Mouse (Mus musculus) layer of hippocampus, postnatal 36 days (tissue): ENCODE measurements around the gene Vmn1r69. TPM values are rescaled to one million over a fixed set of nuclear protein-coding genes. Genes with fewer than 3 reads are reported as not detected.

Experiments
- DNase-seq, 2 experiments: peaks; one replicate each; pipeline ENCODE4 v3.0.0; 2022
- total RNA-seq, 2 experiments: library from RNA; stranded (reverse); gene quantifications; 2 replicates each; pipeline ENCODE4 v1.2.3; 2021

Gene Vmn1r69
- total RNA-seq, result not detected

DNA sequence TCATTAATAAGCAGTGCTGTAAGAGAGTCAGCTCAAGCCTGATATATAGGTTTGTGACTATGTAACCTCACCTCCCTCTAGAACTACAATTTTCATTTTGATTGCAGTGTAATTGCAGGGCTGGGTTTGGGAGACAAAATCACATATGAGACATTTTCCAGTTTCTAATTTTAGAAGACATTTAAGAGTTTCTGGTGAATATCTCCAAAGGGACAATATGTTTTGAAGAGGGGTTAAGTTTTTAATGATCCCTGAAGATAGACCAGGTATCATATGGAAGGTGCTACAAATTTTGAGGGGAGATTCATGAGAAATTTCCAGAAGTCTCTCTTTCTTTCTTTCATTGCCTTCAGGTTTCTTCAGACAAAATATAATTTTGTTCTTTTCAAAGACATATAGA lies at the start of gene Vmn1r69:
Gene Vmn1r69, minus strand, starts transcription at position 101 of the 400 bp plus-strand sequence.
- DNase-seq, result no peak

DNA sequence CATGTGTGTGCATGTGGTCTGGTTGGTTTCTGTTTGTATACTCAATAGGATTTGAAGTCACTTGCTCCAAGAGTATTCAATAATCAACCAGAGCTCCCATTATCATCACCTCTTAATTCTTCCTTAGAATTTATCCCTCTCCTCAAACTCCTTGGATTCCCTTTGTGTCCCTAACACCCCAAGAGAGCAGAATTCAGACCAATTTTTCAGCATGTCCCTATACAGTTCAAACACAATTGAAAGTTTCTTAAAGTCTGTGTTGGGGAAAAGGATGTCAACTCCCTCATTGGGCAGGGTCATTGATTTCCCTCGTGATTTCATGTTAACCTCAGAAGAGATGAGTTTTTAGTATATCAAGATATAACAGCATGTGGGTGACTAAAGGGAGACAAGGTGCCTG lies 17.8 kb upstream of the Vmn1r69 start, which contains the start of gene Vmn1r70:
Gene Vmn1r70, plus strand, starts transcription at position 301 of the 400 bp plus-strand sequence.
- no peak for DNase-seq

DNA sequence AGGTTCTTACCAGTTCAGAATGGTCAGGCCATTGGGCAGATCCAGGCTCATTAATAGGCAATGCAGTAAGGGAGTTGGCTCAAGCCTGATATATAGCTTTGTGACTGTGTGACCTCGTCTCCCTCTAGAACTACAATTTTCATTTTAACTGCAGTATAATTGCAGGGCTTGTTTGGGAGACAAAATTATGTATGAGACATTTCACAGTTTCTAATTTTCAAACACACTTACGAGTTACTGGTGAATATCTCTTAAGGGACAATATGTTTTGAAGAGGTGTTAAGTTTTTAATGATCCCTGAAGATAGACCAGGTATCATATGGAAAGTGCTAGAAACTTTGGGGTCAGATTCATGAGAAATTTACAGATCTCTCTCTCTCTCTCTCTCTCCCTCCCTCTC lies 55.1 kb downstream of the Vmn1r69 start, which contains the start of gene Vmn1r68:
Gene Vmn1r68, minus strand, starts transcription at position 101 of the 400 bp plus-strand sequence.
- no peak for DNase-seq

Other genes starting within 250 kb of the Vmn1r69 start
- not detected for gene Vmn1r67, start 170.3 kb downstream of the Vmn1r69 start, total RNA-seq
- 10 to 100 TPM; 15.1 to 16.1 TPM for gene Zik1, start 118.3 kb downstream of the Vmn1r69 start, total RNA-seq
- gene Vmn1r68, start 55.2 kb downstream of the Vmn1r69 start, total RNA-seq, result not detected
- not detected for gene Vmn1r70, start 17.9 kb upstream of the Vmn1r69 start, total RNA-seq
- gene Nlrp4b, start 74.1 kb upstream of the Vmn1r69 start, total RNA-seq, result not detected
- not detected for gene Vmn1r71, start 140.7 kb upstream of the Vmn1r69 start, total RNA-seq